Mouse (Mus musculus): ENCODE results near the gene Foxs1. TPM values are rescaled to one million over a fixed set of nuclear protein-coding genes. Genes with fewer than 3 reads are reported as not detected.

The Foxs1 gene
- polyA plus RNA-seq (2015; fragmentation: Nextera tagmentation; extraction: Ambion mirVana), result 6.6 and 8.3 TPM in 2 replicates

DNA sequence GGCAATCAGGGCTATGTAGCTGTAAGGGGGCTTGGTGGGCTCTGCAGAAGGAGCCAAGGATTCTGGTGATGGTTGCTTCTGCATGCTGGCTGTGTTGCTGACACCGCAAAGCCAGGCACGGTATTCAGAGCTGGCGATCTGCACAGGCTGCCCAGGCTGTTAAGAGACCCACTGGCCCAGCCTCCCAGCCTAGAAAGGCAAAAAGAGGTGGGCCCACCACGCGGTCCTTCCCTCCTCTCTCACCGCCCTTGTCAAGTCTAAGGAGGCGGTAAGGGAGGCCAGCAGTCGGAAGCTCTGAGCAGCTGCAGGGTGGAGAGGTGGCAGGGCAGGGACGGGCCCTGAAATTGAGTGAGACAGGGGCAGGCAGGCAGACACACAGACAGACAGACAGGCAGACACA is at the start of gene Foxs1:
Gene Foxs1 (minus strand): TSS at position 161 of the 400 bp plus-strand sequence.
- WGBS, result 23% methylated on average over 9 of the region's 9 CpGs
- Histone ChIP-seq H3K9ac (peak within 1 kb of the TSS; percentile 33; the same call in 1 of the 2 replicates), H3K9me3 (replicated peaks) (no peaks in the 10 kb centered on the region), H3K4me3 (peak within 1 kb of the TSS; percentile 37), H3K4me2 (peak within 1 kb of the TSS; percentile 37), H3K27ac (peak within 1 kb of the TSS; percentile 75), H3K4me1 (replicated peaks) (peaks cover 35% of the 10 kb centered on the region), H3K36me3 (no peaks in the 10 kb centered on the region), H3K27me3 (peaks cover 26% of the 10 kb centered on the region)
- peak; percentile 59 for ATAC-seq (replicated peaks; ENCODE audit: insufficient number of reproducible peaks, insufficient read depth, low FRiP score, low read depth)

DNA sequence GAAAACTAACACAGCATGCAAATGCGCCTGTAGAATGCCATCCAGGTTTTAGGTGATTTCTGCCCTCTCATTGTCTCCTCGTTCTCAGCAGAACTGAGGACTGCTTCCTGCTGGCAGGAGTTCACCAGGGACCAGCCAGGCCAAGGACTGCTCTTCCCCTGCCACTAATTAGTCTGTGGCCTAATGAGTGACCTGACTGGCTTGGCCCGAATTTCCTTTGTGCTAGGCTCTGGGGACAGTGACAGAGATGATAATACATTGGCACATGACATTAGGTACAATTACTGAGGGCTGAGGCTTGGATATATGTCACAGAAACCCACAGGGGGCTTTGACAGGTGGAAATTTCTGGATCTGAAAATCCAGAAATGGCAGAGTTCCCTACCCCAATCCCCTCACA is 44.0 kb upstream of the Foxs1 start:
- H3K27ac ChIP-seq, result no peak overlapping the region
- 59% methylated on average over 3 of the region's 3 CpGs for WGBS
- H3K36me3 ChIP-seq, result no peaks in the 10 kb centered on the region
- no peak for ATAC-seq (replicated peaks; ENCODE audit: insufficient number of reproducible peaks, insufficient read depth, low FRiP score, low read depth)
- no peaks in the 10 kb centered on the region for H3K27me3 ChIP-seq
- no peaks in the 10 kb centered on the region for H3K9me3 ChIP-seq (replicated peaks)
- H3K4me1 ChIP-seq (replicated peaks), result no peaks in the 10 kb centered on the region
- no peak overlapping the region for H3K4me2 ChIP-seq
- H3K9ac ChIP-seq, result no peak overlapping the region
- H3K4me3 ChIP-seq, result no peak overlapping the region

DNA sequence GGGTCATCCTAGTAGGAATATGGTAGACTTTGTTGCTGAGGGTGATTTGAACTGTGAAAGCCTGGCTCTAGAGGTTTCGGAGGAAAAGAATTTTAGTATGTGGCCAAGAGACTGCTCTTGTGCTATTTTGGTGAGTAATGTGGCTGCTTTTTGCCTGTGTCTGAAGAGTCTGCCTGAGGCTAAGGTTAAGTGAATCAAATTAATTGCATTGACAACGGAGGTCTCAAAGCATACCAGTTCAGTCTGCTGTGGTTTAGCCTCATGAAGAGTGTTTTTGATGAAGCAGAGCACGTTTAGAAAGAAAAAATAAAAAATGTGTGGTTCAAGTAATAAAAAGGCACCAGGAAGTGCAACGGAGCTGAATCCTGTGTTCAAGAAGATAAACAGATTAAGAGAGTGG is 32.5 kb upstream of the Foxs1 start:
- WGBS, result 69% methylated on average over 4 of the region's 4 CpGs
- no peak overlapping the region for H3K4me2 ChIP-seq
- H3K27me3 ChIP-seq, result 0 out of 2 replicates have a peak, but pooled peaks cover 6% of the 10 kb centered on the region
- ATAC-seq (replicated peaks; ENCODE audit: insufficient number of reproducible peaks, insufficient read depth, low FRiP score, low read depth), result no peak
- H3K9me3 ChIP-seq (replicated peaks), result no peaks in the 10 kb centered on the region
- H3K36me3 ChIP-seq, result no peaks in the 10 kb centered on the region
- no peak overlapping the region for H3K4me3 ChIP-seq
- peaks cover 8% of the 10 kb centered on the region; the same call in 1 of the 2 replicates for H3K4me1 ChIP-seq (replicated peaks)
- no peak overlapping the region for H3K27ac ChIP-seq
- no peak overlapping the region for H3K9ac ChIP-seq

DNA sequence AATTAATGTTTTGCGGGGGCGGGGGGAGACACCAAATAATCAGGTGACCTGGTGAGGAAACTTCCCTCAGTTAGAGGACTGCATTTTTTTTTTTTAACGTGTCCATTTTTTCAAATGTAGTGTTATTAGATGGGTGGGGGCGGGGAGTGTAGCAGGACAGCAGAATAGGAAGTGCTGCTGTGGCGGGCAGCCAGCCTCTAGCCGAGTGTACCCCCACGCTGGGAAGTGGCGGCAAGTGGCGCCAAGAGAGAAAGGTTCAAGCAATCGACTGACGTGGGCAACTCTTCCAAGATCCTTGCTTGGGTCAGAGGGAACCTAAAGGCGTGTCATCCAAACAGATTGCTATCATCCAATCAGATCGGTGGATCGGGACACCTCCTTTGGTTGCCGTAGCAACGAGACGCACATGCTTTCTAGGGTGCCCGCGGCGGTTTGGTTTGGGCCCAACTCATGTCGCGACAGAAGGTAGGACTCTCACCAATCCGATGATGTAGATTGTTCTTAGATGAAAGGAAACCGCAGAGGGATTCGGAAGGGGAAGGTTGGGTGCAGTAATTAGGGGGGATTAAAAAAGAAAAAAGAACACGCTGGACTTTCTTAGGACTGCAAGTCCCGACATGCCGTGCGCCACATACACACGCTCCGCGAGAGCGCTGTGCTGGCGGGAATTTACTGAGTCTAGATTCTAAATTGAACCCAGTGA is 29.2 kb upstream of the Foxs1 start, which contains the start of gene Ttll9:
Gene Ttll9 (plus strand): TSS at position 395 of the 703 bp plus-strand sequence.
- Histone ChIP-seq H3K9ac (peak within 1 kb of the TSS; percentile 46; the same call in 1 of the 2 replicates), H3K4me3 (peak within 1 kb of the TSS; percentile 59), H3K36me3 (no peaks in the 10 kb centered on the region), H3K27me3 (peaks cover 21% of the 10 kb centered on the region), H3K9me3 (replicated peaks) (no peaks in the 10 kb centered on the region), H3K4me2 (peak within 1 kb of the TSS; percentile 85), H3K27ac (no peak within 1 kb of the TSS), H3K4me1 (replicated peaks) (peaks cover 8% of the 10 kb centered on the region; the same call in 1 of the 2 replicates)
- ATAC-seq (replicated peaks; ENCODE audit: insufficient number of reproducible peaks, insufficient read depth, low FRiP score, low read depth), result 0 out of 2 replicates have a peak, but pooled peaks have one; percentile 64
- WGBS, result 4% methylated on average over 34 of the region's 34 CpGs

DNA sequence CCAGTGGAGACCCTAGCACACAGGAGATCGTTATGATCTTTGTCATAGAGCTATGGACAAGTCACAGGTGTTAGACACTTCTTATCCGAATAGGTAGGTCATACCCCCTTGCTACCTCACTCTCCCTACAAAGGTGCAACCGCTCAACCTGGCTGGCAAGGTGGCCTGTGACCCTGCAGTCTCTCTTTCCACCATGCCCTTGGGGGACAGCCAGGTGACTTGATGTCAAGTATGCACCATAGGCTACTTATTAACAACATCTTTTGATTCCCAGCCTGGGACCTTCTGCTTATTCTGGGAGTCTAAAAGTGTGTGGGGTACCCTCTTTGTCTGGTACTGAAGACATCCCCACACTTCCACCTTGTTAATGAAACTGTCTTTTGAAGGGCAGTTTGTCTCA is 25.1 kb upstream of the Foxs1 start:
- Histone ChIP-seq H3K4me3 (no peak overlapping the region), H3K36me3 (no peaks in the 10 kb centered on the region), H3K4me2 (no peak overlapping the region), H3K9me3 (replicated peaks) (no peaks in the 10 kb centered on the region), H3K4me1 (replicated peaks) (peaks cover 8% of the 10 kb centered on the region; the same call in 1 of the 2 replicates), H3K27ac (no peak overlapping the region), H3K9ac (no peak overlapping the region), H3K27me3 (peaks cover 52% of the 10 kb centered on the region)
- ATAC-seq (replicated peaks; ENCODE audit: insufficient number of reproducible peaks, insufficient read depth, low FRiP score, low read depth), result no peak
- 74% methylated on average over 3 of the region's 3 CpGs for WGBS

DNA sequence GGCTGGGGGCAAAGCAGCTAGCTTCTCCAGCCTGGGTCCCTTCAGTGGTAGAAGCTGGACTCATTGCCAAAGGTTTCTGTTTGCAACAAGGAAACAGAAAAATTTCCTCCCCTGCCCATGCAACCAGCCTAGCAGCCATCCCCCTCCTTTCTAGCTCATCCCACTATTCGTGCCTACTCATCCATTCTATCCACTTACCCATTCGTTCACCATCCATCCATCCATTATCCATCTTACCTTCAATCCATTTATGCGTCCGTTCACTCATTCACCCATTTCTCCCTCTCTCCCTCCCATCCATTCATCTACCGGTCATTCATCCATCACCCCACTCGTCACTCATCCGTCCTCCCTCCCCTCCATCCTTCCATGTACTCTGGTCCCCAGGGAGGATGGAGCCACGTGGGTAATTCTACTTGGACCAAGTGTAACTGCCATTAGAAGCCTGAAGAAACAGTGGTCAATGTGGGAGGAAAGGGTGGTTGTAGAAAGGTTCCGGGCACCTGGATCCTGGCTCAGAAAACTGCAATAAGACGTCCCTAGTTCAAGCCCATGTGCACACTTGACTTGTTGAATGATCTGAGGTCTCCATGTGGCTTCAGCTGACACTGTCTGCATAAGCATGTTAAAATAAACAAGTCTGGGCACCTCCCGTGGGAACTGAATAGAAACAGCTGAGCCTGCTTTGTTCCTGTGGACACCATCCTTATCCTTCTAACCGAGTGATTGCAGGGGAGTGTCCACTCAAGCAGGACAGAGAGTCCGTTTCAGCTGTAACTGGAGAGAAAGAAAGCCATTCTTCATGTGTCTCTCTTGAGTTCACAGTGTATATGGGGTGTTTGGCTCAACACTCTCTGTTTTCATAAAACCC is 19.1 kb upstream of the Foxs1 start:
- Histone ChIP-seq H3K27ac (no peak overlapping the region), H3K27me3 (peaks cover 91% of the 10 kb centered on the region), H3K4me2 (peak overlapping the region; percentile 98), H3K36me3 (no peaks in the 10 kb centered on the region), H3K4me1 (replicated peaks) (peaks cover 9% of the 10 kb centered on the region), H3K9me3 (replicated peaks) (no peaks in the 10 kb centered on the region), H3K4me3 (peak overlapping the region; percentile 63), H3K9ac (peak overlapping the region; percentile 61)
- WGBS, result 22% methylated on average over 13 of the region's 13 CpGs
- ATAC-seq (replicated peaks; ENCODE audit: insufficient number of reproducible peaks, insufficient read depth, low FRiP score, low read depth), result peak; percentile 18; the same call in 1 of the 2 replicates

DNA sequence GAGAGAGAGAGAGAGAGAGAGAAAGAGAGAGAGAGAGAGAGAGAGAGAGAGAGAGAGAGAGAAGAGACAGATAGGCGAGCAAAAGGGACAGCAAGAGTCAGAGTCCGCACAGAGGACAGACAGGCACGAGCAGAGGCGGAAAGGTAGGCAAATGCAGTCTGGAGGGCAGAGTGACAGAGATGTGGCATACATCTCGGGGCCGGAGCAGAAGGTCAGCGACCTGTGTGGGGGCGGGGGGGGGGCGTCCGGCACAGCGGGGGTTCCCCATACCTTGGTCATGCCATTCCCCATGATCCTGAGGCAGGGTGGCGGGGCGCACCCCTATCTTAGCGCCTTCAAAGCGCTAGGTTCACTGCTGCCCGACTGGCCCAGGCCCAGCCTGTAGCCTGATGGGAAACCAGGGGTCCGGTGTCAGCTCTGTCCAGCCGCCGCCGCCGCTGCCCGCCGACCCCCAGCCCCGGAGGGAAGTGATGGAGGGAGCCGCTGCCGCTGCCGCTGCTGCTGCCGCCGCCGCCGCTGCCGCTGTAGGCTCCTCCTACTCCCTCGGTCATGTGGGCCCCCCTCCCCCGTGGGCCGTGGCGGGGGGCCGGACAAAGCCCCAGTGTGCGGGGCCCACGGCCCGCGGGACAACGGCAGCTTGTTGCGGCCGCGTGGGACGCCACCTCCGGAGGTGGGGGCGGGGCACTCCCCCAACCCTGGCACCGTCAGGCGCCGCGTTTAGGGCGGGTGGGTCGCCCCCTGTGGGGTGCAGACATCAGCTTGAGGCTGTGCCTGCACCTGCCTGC is 18.2 kb upstream of the Foxs1 start, which contains the start of gene Dusp15:
Gene Dusp15 (minus strand): TSS at position 634 of the 785 bp plus-strand sequence.
- Histone ChIP-seq H3K4me3 (peak within 1 kb of the TSS; percentile 63), H3K9ac (peak within 1 kb of the TSS; percentile 61), H3K27ac (no peak within 1 kb of the TSS), H3K4me1 (replicated peaks) (peaks cover 9% of the 10 kb centered on the region), H3K27me3 (peaks cover 90% of the 10 kb centered on the region), H3K36me3 (no peaks in the 10 kb centered on the region), H3K9me3 (replicated peaks) (no peaks in the 10 kb centered on the region), H3K4me2 (peak within 1 kb of the TSS; percentile 98)
- WGBS, result 2% methylated on average over 47 of the region's 54 CpGs
- ATAC-seq (replicated peaks; ENCODE audit: insufficient number of reproducible peaks, insufficient read depth, low FRiP score, low read depth), result peak; percentile 68

DNA sequence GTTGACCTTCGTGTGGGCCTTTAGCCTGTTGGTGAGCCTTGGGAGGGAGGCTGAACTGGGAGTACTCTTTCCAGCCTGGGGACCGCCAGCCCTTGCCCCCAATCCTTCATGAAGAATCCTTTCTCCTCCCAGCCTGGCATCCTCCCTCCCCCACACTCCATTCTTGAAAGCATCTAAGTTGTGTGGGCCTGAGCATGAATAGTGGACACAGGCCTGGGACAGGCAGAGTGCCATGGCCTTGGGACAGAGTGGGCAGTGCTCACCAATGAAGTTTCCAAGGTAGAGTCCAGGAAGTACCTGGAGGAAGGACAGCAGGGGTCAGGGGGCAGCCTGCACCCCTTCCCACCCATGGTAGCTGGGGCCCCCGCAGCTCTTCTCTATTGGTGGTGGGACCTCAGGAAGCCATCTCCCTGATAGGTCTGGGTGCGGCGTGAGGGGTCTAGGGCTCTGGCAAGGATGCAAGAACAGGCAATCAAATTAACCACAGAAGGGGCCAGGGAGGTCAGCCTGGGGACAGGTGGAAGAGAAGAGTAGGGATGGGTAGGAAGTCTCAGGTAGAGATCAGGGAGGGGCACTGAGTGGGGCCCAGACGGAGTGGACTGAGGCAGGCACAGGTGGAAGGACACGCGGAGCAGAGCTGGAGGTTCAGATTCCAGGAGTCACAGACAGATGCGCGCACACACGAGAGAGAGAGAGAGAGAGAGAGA is 17.5 kb upstream of the Foxs1 start:
- ATAC-seq (replicated peaks; ENCODE audit: insufficient number of reproducible peaks, insufficient read depth, low FRiP score, low read depth), result no peak
- no peak overlapping the region for H3K9ac ChIP-seq
- H3K36me3 ChIP-seq, result no peaks in the 10 kb centered on the region
- H3K27me3 ChIP-seq, result peaks cover 90% of the 10 kb centered on the region
- no peaks in the 10 kb centered on the region for H3K9me3 ChIP-seq (replicated peaks)
- no peak overlapping the region for H3K27ac ChIP-seq
- H3K4me2 ChIP-seq, result peak overlapping the region; percentile 98
- H3K4me1 ChIP-seq (replicated peaks), result peaks cover 9% of the 10 kb centered on the region
- WGBS, result 35% methylated on average over 11 of the region's 11 CpGs
- peak overlapping the region; percentile 63; the same call in 1 of the 2 replicates for H3K4me3 ChIP-seq

DNA sequence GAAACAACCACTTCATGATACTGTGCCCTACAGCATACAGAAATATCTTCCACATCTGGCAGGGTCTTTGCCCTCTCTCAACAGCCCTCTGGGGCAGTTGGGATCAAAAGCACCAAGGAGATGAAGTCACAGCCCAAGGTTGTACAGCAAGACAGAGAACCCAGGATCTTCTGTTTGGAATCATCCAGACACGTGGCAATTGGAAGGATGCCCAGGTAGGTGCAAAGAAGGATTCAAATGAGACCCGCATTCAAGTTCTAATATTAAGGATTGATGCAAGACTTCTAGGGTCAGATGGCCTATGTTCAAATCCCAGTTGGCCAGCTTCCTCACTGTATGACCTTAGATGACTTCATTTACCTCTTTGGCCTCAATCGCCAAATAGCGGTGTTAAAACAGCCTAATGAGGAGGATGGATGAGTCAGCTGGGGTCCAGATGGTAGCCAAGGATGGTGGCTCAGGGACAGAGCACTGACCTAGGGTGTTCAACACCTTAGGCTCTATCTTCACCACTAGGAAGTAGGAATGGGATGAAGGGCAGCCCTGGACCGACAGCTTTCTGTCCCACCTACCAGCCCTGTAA is 15.5 kb upstream of the Foxs1 start:
- H3K4me2 ChIP-seq, result no peak overlapping the region
- H3K27ac ChIP-seq, result no peak overlapping the region
- H3K9ac ChIP-seq, result no peak overlapping the region
- 81% methylated on average over 5 of the region's 5 CpGs for WGBS
- no peaks in the 10 kb centered on the region for H3K9me3 ChIP-seq (replicated peaks)
- peaks cover 95% of the 10 kb centered on the region for H3K27me3 ChIP-seq
- no peaks in the 10 kb centered on the region for H3K36me3 ChIP-seq
- H3K4me1 ChIP-seq (replicated peaks), result peaks cover 13% of the 10 kb centered on the region
- no peak for ATAC-seq (replicated peaks; ENCODE audit: insufficient number of reproducible peaks, insufficient read depth, low FRiP score, low read depth)
- H3K4me3 ChIP-seq, result no peak overlapping the region

DNA sequence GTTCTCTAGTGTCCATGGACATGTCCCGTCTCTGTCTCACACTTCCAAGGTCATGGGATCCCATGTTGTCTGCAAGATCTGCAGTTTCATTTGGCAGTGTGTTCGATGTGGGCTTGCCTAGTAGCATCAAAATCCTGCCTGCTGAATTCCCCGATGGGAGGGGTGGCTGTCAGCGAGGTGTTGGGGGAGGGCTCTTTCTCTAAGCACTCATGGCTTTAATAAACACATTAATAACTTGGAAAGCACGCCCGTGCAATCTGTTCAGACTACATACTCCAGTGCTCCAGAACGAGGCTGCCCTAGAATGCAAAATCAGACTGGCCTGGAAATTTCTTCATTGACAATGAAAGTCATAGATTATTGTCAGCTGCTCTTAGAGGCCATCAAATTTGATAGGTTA is 14.1 kb upstream of the Foxs1 start:
- no peak overlapping the region for H3K9ac ChIP-seq
- H3K4me3 ChIP-seq, result no peak overlapping the region
- no peaks in the 10 kb centered on the region for H3K36me3 ChIP-seq
- no peak overlapping the region for H3K4me2 ChIP-seq
- peaks cover 24% of the 10 kb centered on the region for H3K4me1 ChIP-seq (replicated peaks)
- H3K27ac ChIP-seq, result no peak overlapping the region
- WGBS, result 48% methylated on average over 7 of the region's 7 CpGs
- peaks cover 99% of the 10 kb centered on the region for H3K27me3 ChIP-seq
- H3K9me3 ChIP-seq (replicated peaks), result no peaks in the 10 kb centered on the region
- no peak for ATAC-seq (replicated peaks; ENCODE audit: insufficient number of reproducible peaks, insufficient read depth, low FRiP score, low read depth)
